Mouse (Mus musculus) embryo, embryonic 10 days (tissue): ENCODE data around the gene AC170998.1.

Source experiments
- DNase-seq: peaks from one replicate; pipeline ENCODE4 v3.0.0-alpha.2; 2015; ENCODE audit warnings: low spot score

AC170998.1 gene

GRCm38 (mm10) chr17:28725783-28726182 is at the start of gene AC170998.1:
AC170998.1 (plus strand) TSS chr17:28726083.
- no peak for DNase-seq

- DNase-seq = no peak
Measured at GRCm38 (mm10) chr17:28682311-28683084, 43.4 kb upstream of the AC170998.1 start.

GRCm38 (mm10) chr17:28683601-28684000 is 42.3 kb upstream of the AC170998.1 start:
- no peak for DNase-seq

- DNase-seq = no peak
Measured at GRCm38 (mm10) chr17:28684631-28685030, 41.3 kb upstream of the AC170998.1 start.

- no peak for DNase-seq
Measured at GRCm38 (mm10) chr17:28687354-28687753, 38.5 kb upstream of the AC170998.1 start.

- DNase-seq = peak; percentile 23
Measured at GRCm38 (mm10) chr17:28689586-28690283, 36.1 kb upstream of the AC170998.1 start, which contains the start of gene Slc26a8. Slc26a8 (minus strand) TSS chr17:28690233.

- DNase-seq = peak; percentile 98
Measured at GRCm38 (mm10) chr17:28690776-28691686, 34.9 kb upstream of the AC170998.1 start, which contains the start of gene Mapk14. Mapk14 (plus strand) TSS chr17:28691329.

- peak; percentile 53 for DNase-seq
Measured at GRCm38 (mm10) chr17:28691687-28692340, 34.1 kb upstream of the AC170998.1 start.

GRCm38 (mm10) chr17:28692341-28692710 is 33.6 kb upstream of the AC170998.1 start:
- peak; percentile 62 for DNase-seq

- DNase-seq = no peak
Measured at GRCm38 (mm10) chr17:28693086-28693485, 32.8 kb upstream of the AC170998.1 start.

GRCm38 (mm10) chr17:28694078-28694477 is 31.8 kb upstream of the AC170998.1 start:
- no peak for DNase-seq

GRCm38 (mm10) chr17:28694832-28695231 is 31.1 kb upstream of the AC170998.1 start:
- no peak for DNase-seq

- DNase-seq = no peak
Measured at GRCm38 (mm10) chr17:28696641-28697040, 29.2 kb upstream of the AC170998.1 start.

- no peak for DNase-seq
Measured at GRCm38 (mm10) chr17:28697290-28698195, 28.3 kb upstream of the AC170998.1 start.

- DNase-seq = no peak
Measured at GRCm38 (mm10) chr17:28698245-28698644, 27.6 kb upstream of the AC170998.1 start.

- no peak for DNase-seq
Measured at GRCm38 (mm10) chr17:28698672-28699071, 27.2 kb upstream of the AC170998.1 start.

GRCm38 (mm10) chr17:28699789-28700188 is 26.1 kb upstream of the AC170998.1 start:
- no peak for DNase-seq

GRCm38 (mm10) chr17:28701171-28701570 is 24.7 kb upstream of the AC170998.1 start:
- no peak for DNase-seq

GRCm38 (mm10) chr17:28701737-28702136 is 24.1 kb upstream of the AC170998.1 start:
- no peak for DNase-seq

GRCm38 (mm10) chr17:28702646-28703045 is 23.2 kb upstream of the AC170998.1 start:
- DNase-seq = no peak
